In genomic region chr15:79796256-79796655, GRCm38 (mm10) we compare ENCODE assay signal across 17 mouse cellular contexts. TPM values are rescaled to one million over a fixed set of nuclear protein-coding genes. Genes with fewer than 3 reads are reported as not detected.
DNase-seq lines count a peak whose midpoint lies in the region; ATAC-seq and TF ChIP-seq lines count a peak whose summit lies in the region.
"Had no signal": no experiment of that assay in that cellular context is flagged by ENCODE, and none has a peak within 500 bp of the region (broad histone marks: within the 10 kb centered on the region; RNA-seq: fewer than 3 reads in every experiment).

No protein-coding gene starts in this region.

- no peak overlapping the region for H3K4me3 ChIP-seq in layer of hippocampus, adult 2 months
- no peak overlapping the region for H3K4me3 ChIP-seq in lung, adult 2 months (replicated peaks; ENCODE audit: extremely low read depth, low read depth, low read length)
- H3K4me3 ChIP-seq: hindbrain, embryonic 15.5 days; limb, embryonic 13.5 days; myocyte had no signal

- no peak for TF ChIP-seq POLR2A in lung, adult 2 months (IDR thresholded peaks at IDR 0.05; ENCODE audit: borderline replicate concordance, extremely low read depth, low read depth, low read length)

- 73% methylated on average over 12 of the region's 12 CpGs for WGBS in lung, adult 2 months

- ATAC-seq in frontal cortex, adult (ENCODE audit: low TSS enrichment), result peak; percentile 28
- ATAC-seq: forebrain, embryonic 16.5 days had no signal

- no peaks in the 10 kb centered on the region for H3K4me1 ChIP-seq in lung, adult 2 months (ENCODE audit: control insufficient read depth, insufficient read depth, low read length)
- H3K4me1 ChIP-seq: limb, embryonic 13.5 days had no signal

- no peak for DNase-seq in frontal cortex, postnatal 25 days (ENCODE audit: low spot score in 2 of 2)
- DNase-seq in layer of hippocampus, adult 2 months (ENCODE audit: low spot score in 2 of 2), result peak; percentile 78 to 85
- peak; percentile 65 to 78 for DNase-seq in layer of hippocampus, postnatal 36 days
- DNase-seq in right cerebral cortex, postnatal 14 days, result peak; percentile 84
- DNase-seq in lung, adult 2 months, result no peak
- no peak for DNase-seq in neural tube, embryonic 10.5 days (ENCODE audit: extremely low spot score, low spot score)
- DNase-seq: adrenal gland, postnatal 10 days; gastrocnemius, postnatal 10 days; heart, postnatal 14 days; kidney, adult 11 months; kidney, postnatal 36 days had no signal

- H3K27ac ChIP-seq in layer of hippocampus, adult 2 months, result peak overlapping the region; percentile 86
- H3K27ac ChIP-seq: hindbrain, embryonic 15.5 days; limb, embryonic 13.5 days had no signal

- TF ChIP-seq CTCF in layer of hippocampus, adult 2 months (conservative IDR thresholded peaks at IDR 0.05), result no peak
- no peak for TF ChIP-seq CTCF in lung, adult 2 months (IDR thresholded peaks at IDR 0.05; ENCODE audit: insufficient read depth, low read length)

RNA-seq across cellular contexts. Expression of gene Nptxr, which starts 8.3 kb away (rescaled TPM):
- total RNA-seq in layer of hippocampus, adult 2 months (2021), result 100 to 1,000 TPM; 756 to 804 TPM
- 100 to 1,000 TPM; 729 to 800 TPM for total RNA-seq in layer of hippocampus, postnatal 36 days (2021)
- polyA plus RNA-seq in lung, adult 2 months (2012; rRNA removed), result 3.1 and 3.7 TPM in 2 replicates

RNA-seq across cellular contexts. Expression of gene Dnal4, which starts 18.6 kb away (rescaled TPM):
- total RNA-seq in layer of hippocampus, adult 2 months (2021), result 10 to 100 TPM; 55.5 to 64.8 TPM
- total RNA-seq in layer of hippocampus, postnatal 36 days (2021), result 10 to 100 TPM; 52.4 to 53.3 TPM
- polyA plus RNA-seq in lung, adult 2 months (2012; rRNA removed), result 51.1 and 51.2 TPM in 2 replicates

RNA-seq across cellular contexts. Expression of gene Npcd, which starts 37.8 kb away (rescaled TPM):
- 10 to 100 TPM; 11.9 to 22.4 TPM for total RNA-seq in layer of hippocampus, adult 2 months (2021)
- 10 to 100 TPM in 1 of 2 experiments, 1 to 10 TPM in 1; 5.8 to 10.8 TPM for total RNA-seq in layer of hippocampus, postnatal 36 days (2021)
- polyA plus RNA-seq in lung, adult 2 months (2012; rRNA removed), result 0.50 and 1.4 TPM in 2 replicates
- polyA plus RNA-seq: forebrain, embryonic 16.5 days; liver, embryonic 16.5 days had no signal

RNA-seq across cellular contexts. Expression of gene Cbx6, which starts 38.2 kb away (rescaled TPM):
- 100 to 1,000 TPM; 336 to 347 TPM for total RNA-seq in layer of hippocampus, adult 2 months (2021)
- 100 to 1,000 TPM; 335 to 366 TPM for total RNA-seq in layer of hippocampus, postnatal 36 days (2021)
- 87.3 and 94.1 TPM in 2 replicates for polyA plus RNA-seq in lung, adult 2 months (2012; rRNA removed)

RNA-seq across cellular contexts. Expression of gene Sun2, which starts 53.9 kb away (rescaled TPM):
- total RNA-seq in layer of hippocampus, adult 2 months (2021), result 10 to 100 TPM; 29.2 to 34.8 TPM
- 10 to 100 TPM; 25.3 to 31.9 TPM for total RNA-seq in layer of hippocampus, postnatal 36 days (2021)
- polyA plus RNA-seq in lung, adult 2 months (2012; rRNA removed), result 74.7 and 88.6 TPM in 2 replicates

Comparison
In these comparisons a context has a peak if more than half of its experiments do, and no peak if none do; other contexts are left out.
1. DNase-seq: peak in layer of hippocampus, adult 2 months (2 of 2), layer of hippocampus, postnatal 36 days (2 of 2) and right cerebral cortex, postnatal 14 days (single experiment); none in frontal cortex, postnatal 25 days (0 of 2), lung, adult 2 months (single experiment) and neural tube, embryonic 10.5 days (single experiment).